Mouse (Mus musculus) gastrocnemius, adult 2 months (tissue): ENCODE data around the gene Tubgcp6. TPM values are rescaled to one million over a fixed set of nuclear protein-coding genes. Genes with fewer than 3 reads are reported as not detected.

Source experiments
- DNase-seq: peaks from one replicate; pipeline ENCODE4 v3.0.0; 2022
- H3K27ac ChIP-seq: fragments of 200-600 bp; 2 replicates; pipeline ENCODE4 v1.8.1; 2022; ENCODE audit warnings: mild to moderate bottlenecking
- H3K4me3 ChIP-seq: fragments of 200-600 bp; 2 replicates; pipeline ENCODE4 v1.8.1; 2022; ENCODE audit warnings: mild to moderate bottlenecking, moderate library complexity
- CTCF ChIP-seq: fragments of 200-600 bp; IDR thresholded peaks from 2 replicates; pipeline ENCODE4 v1.8.1; 2022; ENCODE audit warnings: antibody characterized with exemption, mild to moderate bottlenecking, moderate library complexity
- intact Hi-C: fragments of 180-260 bp; cut with DNase I; formaldehyde crosslinking; loops from one replicate; pipeline ENCODE4 v1.15.1; 2025
- total RNA-seq, 2 experiments: library from RNA; stranded (reverse); gene quantifications; 2 replicates each; pipeline ENCODE4 v1.2.3; 2021

Tubgcp6 gene
- total RNA-seq, 2 experiments from 2014 or later: 6.8 to 8.4 TPM

DNA sequence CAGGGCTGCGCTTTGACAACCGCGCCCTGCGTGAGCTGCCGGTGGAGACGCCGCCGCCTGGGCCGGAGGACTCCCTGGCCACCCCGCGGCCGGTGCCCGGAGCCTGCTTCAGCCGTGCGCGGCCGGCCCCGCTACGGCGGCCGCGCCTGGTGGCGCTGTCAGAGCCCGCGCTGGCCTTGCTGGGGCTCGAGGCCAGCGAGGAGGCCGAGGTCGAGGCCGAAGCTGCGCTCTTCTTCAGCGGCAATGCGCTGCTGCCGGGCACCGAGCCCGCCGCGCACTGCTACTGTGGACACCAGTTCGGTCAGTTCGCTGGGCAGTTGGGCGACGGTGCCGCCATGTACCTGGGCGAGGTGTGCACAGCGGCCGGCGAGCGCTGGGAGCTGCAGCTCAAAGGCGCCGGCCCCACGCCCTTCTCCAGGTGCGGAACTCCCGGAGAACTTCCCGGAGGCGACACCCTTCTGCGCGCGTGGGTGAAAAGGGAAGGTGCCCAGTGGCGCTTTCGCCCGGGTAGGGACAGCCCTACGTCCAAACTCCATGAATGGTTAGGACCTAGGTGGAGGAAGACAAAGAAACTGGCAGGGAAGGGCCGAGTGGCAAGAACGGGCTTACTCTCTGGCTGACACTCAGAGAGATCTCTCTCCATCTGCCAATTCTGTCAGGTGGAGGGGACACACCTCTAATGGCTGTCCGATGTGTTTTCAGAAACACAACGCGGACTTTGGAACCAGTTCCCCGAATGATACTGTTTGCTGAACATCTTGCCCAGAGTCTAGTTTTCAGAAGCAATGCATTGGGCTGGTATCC is 33.5 kb downstream of the Tubgcp6 start:
- peak; percentile 32; the same call in 1 of the 2 replicates for TF ChIP-seq CTCF
- Histone ChIP-seq H3K27ac (peak overlapping the region; percentile 97), H3K4me3 (peak overlapping the region; percentile 94)
- DNase-seq: no peak
- intact Hi-C loops: no loop called here

DNA sequence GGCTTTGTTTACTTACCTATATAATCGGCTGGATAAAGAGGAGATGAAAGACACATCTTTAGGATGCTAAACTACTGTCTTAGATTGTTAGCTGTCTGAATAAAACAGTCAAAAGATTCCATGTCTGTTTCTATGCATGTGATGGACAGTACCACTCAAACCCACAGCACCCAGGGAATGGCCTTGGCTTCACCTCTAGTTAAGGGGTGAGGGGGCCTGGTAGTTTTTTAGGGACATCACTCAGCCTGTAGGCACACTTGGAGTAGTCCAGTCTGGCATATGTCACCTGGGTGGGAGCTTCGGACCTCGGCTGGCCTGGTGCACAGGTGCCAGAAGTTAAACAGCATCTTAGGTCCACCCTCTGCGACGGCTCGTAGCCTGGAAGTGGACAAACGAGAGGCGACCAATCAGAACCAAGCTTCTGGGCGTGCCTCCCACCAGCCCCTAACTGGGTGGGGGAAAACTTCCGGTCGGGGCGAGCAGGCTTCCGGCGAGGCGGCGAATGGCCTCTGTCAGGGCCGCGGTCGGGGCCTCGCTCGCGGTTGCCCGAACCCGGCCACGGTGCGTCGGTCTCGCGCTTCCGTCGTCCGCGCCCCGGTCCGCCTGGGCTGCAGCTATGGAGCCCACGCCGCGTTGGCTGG is 34.2 kb downstream of the Tubgcp6 start, which contains the start of gene Selenoo:
TSS of gene Selenoo (plus strand) at position 478 of the 641 bp plus-strand sequence.
- peak within 1 kb of the TSS; percentile 97 for H3K27ac ChIP-seq
- intact Hi-C loops: no loop called here
- peak within 1 kb of the TSS; percentile 94 for H3K4me3 ChIP-seq
- TF ChIP-seq CTCF: no peak
- peak; percentile 96 for DNase-seq

DNA sequence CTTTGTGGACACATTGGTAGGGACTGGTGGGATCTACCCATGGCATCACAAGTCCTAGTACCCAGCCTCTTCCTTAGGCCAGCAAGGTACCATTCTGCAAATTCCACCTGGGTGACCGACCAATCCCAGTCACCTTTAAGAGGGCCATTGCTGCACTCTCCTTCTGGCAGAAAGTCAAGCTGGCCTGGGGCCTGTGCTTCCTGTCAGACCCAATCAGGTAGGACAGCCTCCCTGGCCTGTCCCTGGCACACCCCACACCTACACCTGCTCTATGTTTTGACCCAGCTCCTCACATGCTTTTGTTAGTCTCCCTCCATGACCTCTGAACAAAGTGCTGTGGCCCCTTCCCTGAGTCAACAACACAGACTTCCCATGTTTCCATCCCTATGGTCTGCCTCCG is 38.1 kb downstream of the Tubgcp6 start:
- no peak for TF ChIP-seq CTCF
- Histone ChIP-seq H3K4me3 (no peak overlapping the region), H3K27ac (no peak overlapping the region)
- intact Hi-C loops: no loop called here
- no peak for DNase-seq

DNA sequence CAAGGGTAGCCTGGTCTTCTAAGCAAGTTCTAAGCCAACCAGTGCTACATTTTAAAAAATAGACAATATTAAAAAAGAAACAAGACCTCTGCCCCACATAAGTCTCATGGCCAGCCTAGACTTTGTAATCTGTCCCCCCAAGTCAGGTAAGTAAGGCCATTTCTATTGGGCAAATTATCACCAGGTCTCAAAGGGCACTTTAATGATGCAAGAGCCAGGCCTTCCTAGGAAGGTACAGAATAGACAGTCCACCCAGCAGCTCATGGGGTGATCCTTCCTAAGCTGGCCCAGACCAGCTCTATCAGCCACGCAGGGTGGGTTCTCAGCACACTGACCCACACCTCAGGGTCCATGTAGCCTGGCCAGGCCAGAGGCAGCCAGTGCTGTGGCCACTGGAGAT is 39.0 kb downstream of the Tubgcp6 start:
- DNase-seq: no peak
- intact Hi-C loops: no loop called here
- TF ChIP-seq CTCF: no peak
- no peak overlapping the region for H3K4me3 ChIP-seq
- H3K27ac ChIP-seq: no peak overlapping the region

DNA sequence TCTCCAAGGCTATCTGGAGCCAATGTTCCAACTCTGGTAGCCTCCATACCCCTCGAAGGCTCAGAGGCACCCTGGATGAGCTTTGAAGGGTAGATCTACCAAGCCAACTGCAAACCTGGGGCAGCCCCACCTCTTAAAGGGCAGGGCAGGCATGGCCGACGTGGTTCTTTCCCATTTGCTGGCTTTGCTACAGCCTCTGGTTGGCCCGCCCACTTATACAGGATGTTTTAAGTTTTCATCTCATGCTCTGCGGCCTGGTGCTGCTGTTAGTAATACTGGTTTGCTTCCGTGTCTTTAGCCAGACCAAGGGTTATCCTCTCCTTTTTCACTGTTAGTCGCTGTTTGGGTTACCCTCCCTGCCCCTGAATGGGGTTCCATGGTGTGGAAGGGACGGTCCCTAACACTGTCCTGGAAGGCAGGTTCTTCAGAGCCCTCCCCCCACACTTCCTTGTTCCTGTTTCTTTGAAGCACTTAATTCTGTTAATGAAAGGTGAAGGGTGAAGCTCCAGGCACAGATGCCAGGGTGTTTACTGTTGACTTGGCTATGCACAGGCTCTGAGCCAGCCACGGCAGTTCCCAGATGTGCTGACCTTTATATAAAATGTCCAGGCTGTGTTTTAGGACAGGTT is 44.6 kb downstream of the Tubgcp6 start:
- peak overlapping the region; percentile 94 for H3K27ac ChIP-seq
- intact Hi-C loops: loop anchor here (5.0 kb wide), 2 partner anchors 134 to 256 kb away; partner anchors contain the start of gene Ppp6r2

DNA sequence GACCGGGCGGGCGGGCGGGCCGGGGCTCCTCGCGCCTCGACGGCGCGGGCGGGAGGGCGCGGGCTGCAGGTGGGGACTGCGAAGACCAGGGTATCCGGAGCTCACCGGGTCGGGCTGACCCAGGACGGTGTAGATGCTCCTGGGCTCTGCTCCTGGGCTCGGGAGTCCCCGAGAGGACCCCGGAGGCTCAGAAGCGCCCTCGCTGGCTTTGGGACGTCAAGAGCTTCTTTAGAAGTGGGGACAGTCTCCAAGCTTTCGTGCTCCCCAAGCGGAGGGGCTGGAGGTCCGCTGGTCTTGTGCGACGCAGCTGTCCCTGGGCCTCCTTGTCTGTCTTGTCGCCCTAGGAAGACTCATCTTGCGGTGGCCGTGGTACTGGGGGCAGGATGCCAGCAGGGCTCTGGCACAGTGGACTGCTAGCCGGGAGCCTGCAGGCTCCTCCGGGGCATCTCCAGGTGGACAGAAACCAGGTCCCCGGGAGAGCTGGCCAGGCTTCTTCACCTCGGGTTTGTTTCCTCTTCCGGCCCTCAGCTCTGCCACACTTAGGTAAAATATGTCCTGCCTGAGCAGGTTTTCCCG is 46.7 kb downstream of the Tubgcp6 start:
- peak overlapping the region; percentile 96 for H3K4me3 ChIP-seq
- intact Hi-C loops: loop anchor here (5.0 kb wide), 2 partner anchors 136 to 254 kb away; partner anchors contain the start of gene Ppp6r2
- DNase-seq: peak; percentile 83
- no peak for TF ChIP-seq CTCF
- peak overlapping the region; percentile 94 for H3K27ac ChIP-seq

More for the DNA sequence above, 44.6 kb downstream of the Tubgcp6 start:
- H3K4me3 ChIP-seq: peak overlapping the region; percentile 96
- peak; percentile 55 for DNase-seq
- no peak for TF ChIP-seq CTCF

DNA sequence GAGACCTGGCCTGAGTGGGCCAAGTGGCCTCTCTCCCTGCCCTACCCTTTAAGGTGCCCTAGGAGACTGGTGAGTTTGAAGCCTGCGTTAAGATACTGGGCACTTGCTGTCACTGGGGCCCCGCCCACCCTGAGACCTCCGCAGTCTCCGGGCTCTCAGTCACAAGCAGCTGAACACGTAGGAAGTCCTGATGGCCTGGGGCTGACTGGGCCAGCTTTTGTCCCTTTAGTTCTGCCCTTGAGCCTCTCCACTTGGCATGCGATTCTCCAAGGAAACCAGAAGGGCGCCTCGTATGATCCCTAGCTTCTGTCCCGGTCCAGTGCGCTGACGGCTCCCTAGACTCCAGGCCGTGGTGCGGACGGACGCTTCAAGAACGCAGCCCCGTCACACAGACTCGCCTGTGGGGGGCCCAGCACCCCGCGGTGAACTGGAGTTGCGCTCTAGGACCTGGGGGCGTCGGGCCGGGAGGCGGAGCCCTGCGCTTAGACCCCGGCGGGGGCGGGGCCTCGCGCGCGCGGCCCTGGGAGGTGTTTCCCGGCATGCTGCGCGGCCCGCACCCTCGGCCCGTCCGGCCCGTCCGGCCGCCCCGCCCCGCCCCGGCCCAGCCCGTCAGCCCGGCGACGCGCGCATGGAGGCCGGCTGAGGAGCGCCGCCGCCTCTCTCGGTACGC is 47.3 kb downstream of the Tubgcp6 start:
- TF ChIP-seq CTCF: peak; percentile 27; the same call in 1 of the 2 replicates
- Histone ChIP-seq H3K4me3 (peak overlapping the region; percentile 96), H3K27ac (peak overlapping the region; percentile 94)
- DNase-seq: peak; percentile 95
- intact Hi-C loops: loop anchor here (5.0 kb wide), 2 partner anchors 137 to 253 kb away; partner anchors contain the start of gene Ppp6r2

DNA sequence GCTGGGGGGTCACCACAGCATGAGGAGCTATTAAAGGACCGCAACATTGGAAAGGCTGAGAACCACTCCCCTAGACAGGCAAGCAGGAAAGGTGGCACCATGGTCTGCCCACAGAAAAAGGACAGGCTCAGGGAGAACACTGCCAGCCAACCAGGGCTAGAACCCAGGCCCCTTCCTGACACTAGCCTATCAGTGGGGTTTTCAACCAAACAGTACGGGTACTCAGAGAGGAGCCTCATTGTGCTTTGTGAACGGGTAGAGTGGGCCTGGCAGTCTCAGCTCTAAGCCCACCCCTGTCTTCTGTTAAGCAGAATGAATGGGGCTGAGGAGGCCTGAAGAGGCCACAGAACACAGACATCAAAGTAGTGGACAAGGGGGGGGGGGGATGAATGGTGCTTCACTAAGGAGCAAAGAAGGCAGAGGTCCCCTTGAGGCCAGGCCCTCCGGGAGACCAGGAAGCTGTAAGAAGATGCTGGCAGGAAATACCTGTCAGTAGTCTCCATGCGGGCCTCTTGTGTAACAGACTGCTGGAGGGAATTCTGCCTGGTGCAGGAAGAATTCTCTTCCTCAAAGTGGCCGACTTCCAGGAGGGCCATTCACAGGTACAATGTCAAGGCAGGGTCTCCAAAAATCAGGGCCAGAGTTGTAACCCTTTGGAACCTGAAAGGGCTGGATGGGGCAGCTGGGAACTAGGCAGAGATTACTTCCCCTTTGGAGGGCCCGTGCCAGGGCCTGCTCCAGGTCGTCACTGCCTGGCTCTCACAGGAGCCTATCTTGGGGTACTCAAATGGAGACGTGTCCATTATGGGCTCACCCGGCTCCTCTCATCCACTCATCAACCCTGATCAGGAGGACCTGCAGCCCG is 48.1 kb downstream of the Tubgcp6 start, which contains the start of gene Trabd:
TSS of gene Trabd (plus strand) at position 512 of the 865 bp plus-strand sequence.
- H3K4me3 ChIP-seq: peak within 1 kb of the TSS; percentile 96
- TF ChIP-seq CTCF: no peak
- peak within 1 kb of the TSS; percentile 94 for H3K27ac ChIP-seq
- DNase-seq: peak; percentile 50
- intact Hi-C loops: loop anchor here (5.0 kb wide), 2 partner anchors 137 to 253 kb away; partner anchors contain the start of gene Ppp6r2

DNA sequence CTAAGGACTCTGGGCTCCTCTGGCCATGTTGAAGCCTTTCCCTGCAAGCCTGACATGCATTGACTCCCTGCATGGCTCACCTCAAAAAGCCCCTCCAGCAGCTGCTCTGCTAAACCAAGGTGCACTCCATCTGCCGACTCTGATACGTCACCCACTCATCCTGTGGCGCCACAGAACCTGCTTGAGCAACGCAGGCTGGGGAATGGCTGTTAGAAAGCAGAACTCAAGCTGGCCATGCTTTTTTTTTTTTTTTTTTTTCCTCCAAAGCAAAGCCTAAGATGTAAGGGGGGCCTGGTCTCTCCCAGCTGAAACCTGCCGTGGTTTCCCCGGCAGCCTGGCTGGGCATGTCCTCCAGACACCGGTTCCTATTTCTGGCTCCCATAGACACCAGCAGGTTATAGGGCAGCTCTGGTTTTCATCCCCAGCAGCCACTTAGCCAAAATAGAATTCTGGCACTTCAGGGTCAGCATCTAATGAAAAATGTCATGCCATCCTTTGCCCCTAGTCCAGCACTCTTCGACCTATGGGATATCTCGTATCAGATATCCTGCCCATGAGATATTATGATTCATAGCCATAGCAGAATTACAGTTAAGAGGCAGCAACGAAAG is 48.8 kb downstream of the Tubgcp6 start:
- intact Hi-C loops: no loop called here
- Histone ChIP-seq H3K4me3 (no peak overlapping the region), H3K27ac (peak overlapping the region; percentile 94)
- no peak for DNase-seq
- TF ChIP-seq CTCF: no peak

DNA sequence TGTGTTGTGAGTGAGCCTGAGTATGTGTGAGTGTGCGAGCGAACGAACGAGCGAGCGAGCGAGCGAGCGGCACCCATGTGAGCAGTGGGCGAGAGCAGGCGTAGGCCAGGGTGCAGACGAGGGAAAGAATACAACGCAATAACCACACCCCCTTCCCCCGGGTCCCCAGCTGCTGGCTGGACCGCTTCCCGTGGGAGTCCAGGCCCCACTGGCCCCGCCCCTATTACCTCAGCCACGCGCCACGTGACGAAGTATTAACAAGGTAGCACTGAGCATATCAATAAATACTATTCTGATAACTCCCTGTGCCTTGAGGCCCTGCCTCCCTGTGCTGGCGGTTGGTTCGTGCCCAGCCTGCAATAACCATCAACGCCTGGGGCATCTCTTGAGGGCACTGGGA is 52.3 kb downstream of the Tubgcp6 start:
- TF ChIP-seq CTCF: no peak
- intact Hi-C loops: no loop called here
- no peak overlapping the region for H3K27ac ChIP-seq
- DNase-seq: peak; percentile 18
- no peak overlapping the region for H3K4me3 ChIP-seq
